Mouse (Mus musculus) hindbrain, embryonic 11.5 days (tissue): ENCODE measurements at regions not wholly inside any gene's neighbourhood (a gene's known extent, or its start where the extent isn't known, plus 50 kb on each side); places are given as distances from the start of the nearest gene placed in this dataset.

Source experiments
- ATAC-seq: fragments of 200-750 bp; cut with Nextera tagmentation; 2 replicates; pipeline ENCODE4 v1.8.0; 2017; ENCODE audit warnings: mild to moderate bottlenecking, moderate TSS enrichment, moderate library complexity; ENCODE audit not compliant: low FRiP score
- DNase-seq: peaks from one replicate; pipeline ENCODE4 v3.0.0-alpha.2; 2015; ENCODE audit warnings: low spot score
- H3K27ac ChIP-seq: fragments of 300-500 bp; sonication (generic); 2 replicates; pipeline ENCODE4 v1.5.1; 2014; ENCODE audit warnings: mild to moderate bottlenecking, low read depth, low read length
- H3K27me3 ChIP-seq: fragments of 300-500 bp; sonication (generic); 2 replicates; pipeline ENCODE4 v1.6.1; 2014; ENCODE audit warnings: mild to moderate bottlenecking, low read length, moderate library complexity, mixed read lengths; ENCODE audit not compliant: control insufficient read depth, insufficient read depth
- H3K36me3 ChIP-seq: fragments of 300-500 bp; sonication (generic); 2 replicates; pipeline ENCODE4 v1.6.1; 2014; ENCODE audit warnings: mild to moderate bottlenecking, low read length, moderate library complexity, mixed read lengths; ENCODE audit not compliant: control insufficient read depth, insufficient read depth
- H3K4me1 ChIP-seq: fragments of 300-500 bp; sonication (generic); replicated peaks from 2 replicates; pipeline ENCODE4 v1.6.1; 2014; ENCODE audit warnings: low read length, mixed read lengths; ENCODE audit not compliant: control insufficient read depth, insufficient read depth
- H3K4me2 ChIP-seq: fragments of 300-500 bp; sonication (generic); replicated peaks from 2 replicates; pipeline ENCODE4 v1.6.1; 2014; ENCODE audit warnings: mild to moderate bottlenecking, low read depth, low read length
- H3K4me3 ChIP-seq: fragments of 300-500 bp; sonication (generic); 2 replicates; pipeline ENCODE4 v1.5.1; 2014; ENCODE audit warnings: low read depth, low read length
- H3K9ac ChIP-seq: fragments of 300-500 bp; sonication (generic); 2 replicates; pipeline ENCODE4 v1.6.1; 2014; ENCODE audit warnings: low read depth, low read length
- H3K9me3 ChIP-seq: fragments of 300-500 bp; sonication (generic); 2 replicates; pipeline ENCODE4 v1.6.1; 2016; ENCODE audit warnings: low read length; ENCODE audit not compliant: control insufficient read depth
- WGBS: fragments of 180-500 bp; shearing (Covaris S2); extraction: QIAGEN DNeasy Blood & Tissue Kit; methylation state at CpG from one replicate; pipeline ENCODE4 v1.1.7; 2014; 5-methylcytosine and 5-hydroxymethylcytosine counted together

- H3K4me2 ChIP-seq = no peak overlapping the region
- no peak overlapping the region for H3K4me3 ChIP-seq
- DNase-seq (no peak), ATAC-seq (no peak)
- H3K4me1 ChIP-seq = no peaks in the 10 kb centered on the region
- no peaks in the 10 kb centered on the region for H3K36me3 ChIP-seq
- WGBS = 86% methylated on average over 6 of the region's 6 CpGs
- H3K9me3 ChIP-seq = no peaks in the 10 kb centered on the region
- no peak overlapping the region for H3K9ac ChIP-seq
- H3K27me3 ChIP-seq = no peaks in the 10 kb centered on the region
- no peak overlapping the region for H3K27ac ChIP-seq
Observed at GRCm38 (mm10) chr8:26855256-26855655, 121.9 kb upstream of the Zfp703 start.

GRCm38 (mm10) chr8:26864571-26864970 is 112.6 kb upstream of the Zfp703 start:
- Histone ChIP-seq H3K4me2 (no peak overlapping the region), H3K4me1 (no peaks in the 10 kb centered on the region), H3K36me3 (no peaks in the 10 kb centered on the region), H3K27me3 (no peaks in the 10 kb centered on the region), H3K9me3 (no peaks in the 10 kb centered on the region), H3K4me3 (no peak overlapping the region), H3K27ac (no peak overlapping the region), H3K9ac (no peak overlapping the region)
- 80% methylated on average over 2 of the region's 2 CpGs for WGBS
- no peak for DNase-seq
- no peak for ATAC-seq

- 71% methylated on average over 10 of the region's 10 CpGs for WGBS
- no peak overlapping the region for H3K27ac ChIP-seq
- no peaks in the 10 kb centered on the region for H3K27me3 ChIP-seq
- H3K4me2 ChIP-seq = no peak overlapping the region
- no peak for DNase-seq
- no peak overlapping the region for H3K4me3 ChIP-seq
- no peaks in the 10 kb centered on the region for H3K9me3 ChIP-seq
- H3K4me1 ChIP-seq = no peaks in the 10 kb centered on the region
- H3K36me3 ChIP-seq = no peaks in the 10 kb centered on the region
- no peak for ATAC-seq
- no peak overlapping the region for H3K9ac ChIP-seq
Observed at GRCm38 (mm10) chr8:26864971-26865370, 112.2 kb upstream of the Zfp703 start.

GRCm38 (mm10) chr8:26868101-26868848 is 108.8 kb upstream of the Zfp703 start:
- WGBS = 51% methylated on average over 6 of the region's 6 CpGs
- ATAC-seq = no peak
- peaks cover 4% of the 10 kb centered on the region; the same call in 1 of the 2 replicates for H3K9me3 ChIP-seq

GRCm38 (mm10) chr8:26868849-26869110 is 108.3 kb upstream of the Zfp703 start:
- 68% methylated on average over 2 of the region's 2 CpGs for WGBS
- Histone ChIP-seq H3K9ac (no peak overlapping the region), H3K4me3 (no peak overlapping the region), H3K9me3 (peaks cover 4% of the 10 kb centered on the region; the same call in 1 of the 2 replicates), H3K27ac (no peak overlapping the region), H3K36me3 (no peaks in the 10 kb centered on the region), H3K27me3 (no peaks in the 10 kb centered on the region), H3K4me2 (no peak overlapping the region), H3K4me1 (no peaks in the 10 kb centered on the region)
- DNase-seq (no peak), ATAC-seq (no peak)

More at GRCm38 (mm10) chr8:26868101-26868848, 108.8 kb upstream of the Zfp703 start:
- Histone ChIP-seq H3K27me3 (no peaks in the 10 kb centered on the region), H3K36me3 (no peaks in the 10 kb centered on the region), H3K4me2 (no peak overlapping the region), H3K4me1 (no peaks in the 10 kb centered on the region), H3K9ac (no peak overlapping the region), H3K27ac (no peak overlapping the region), H3K4me3 (no peak overlapping the region)
- no peak for DNase-seq

GRCm38 (mm10) chr8:26871838-26872237 is 105.3 kb upstream of the Zfp703 start:
- H3K4me1 ChIP-seq = no peaks in the 10 kb centered on the region
- H3K4me3 ChIP-seq = no peak overlapping the region
- H3K9ac ChIP-seq = no peak overlapping the region
- DNase-seq = no peak
- WGBS = 93% methylated on average over 7 of the region's 7 CpGs
- no peak overlapping the region for H3K27ac ChIP-seq
- H3K27me3 ChIP-seq = no peaks in the 10 kb centered on the region
- no peak for ATAC-seq
- no peak overlapping the region for H3K4me2 ChIP-seq
- no peaks in the 10 kb centered on the region for H3K36me3 ChIP-seq
- H3K9me3 ChIP-seq = peaks cover 4% of the 10 kb centered on the region; the same call in 1 of the 2 replicates

GRCm38 (mm10) chr8:26872382-26872781 is 104.7 kb upstream of the Zfp703 start:
- Histone ChIP-seq H3K4me2 (no peak overlapping the region), H3K36me3 (no peaks in the 10 kb centered on the region), H3K4me1 (no peaks in the 10 kb centered on the region), H3K27me3 (no peaks in the 10 kb centered on the region), H3K9ac (no peak overlapping the region), H3K9me3 (peaks cover 4% of the 10 kb centered on the region; the same call in 1 of the 2 replicates), H3K4me3 (no peak overlapping the region), H3K27ac (no peak overlapping the region)
- 82% methylated on average over 3 of the region's 3 CpGs for WGBS
- no peak for DNase-seq
- no peak for ATAC-seq

GRCm38 (mm10) chr8:26872815-26873214 is 104.3 kb upstream of the Zfp703 start:
- Histone ChIP-seq H3K9me3 (peaks cover 4% of the 10 kb centered on the region; the same call in 1 of the 2 replicates), H3K27me3 (no peaks in the 10 kb centered on the region), H3K36me3 (no peaks in the 10 kb centered on the region), H3K27ac (no peak overlapping the region), H3K4me1 (no peaks in the 10 kb centered on the region), H3K9ac (no peak overlapping the region), H3K4me2 (no peak overlapping the region), H3K4me3 (no peak overlapping the region)
- DNase-seq = no peak
- no peak for ATAC-seq
- 64% methylated on average over 8 of the region's 8 CpGs for WGBS

GRCm38 (mm10) chr8:26880177-26880576 is 96.9 kb upstream of the Zfp703 start:
- Histone ChIP-seq H3K9ac (no peak overlapping the region), H3K36me3 (no peaks in the 10 kb centered on the region), H3K4me2 (no peak overlapping the region), H3K27me3 (no peaks in the 10 kb centered on the region), H3K4me1 (no peaks in the 10 kb centered on the region), H3K27ac (no peak overlapping the region), H3K9me3 (no peaks in the 10 kb centered on the region), H3K4me3 (no peak overlapping the region)
- ATAC-seq (no peak), DNase-seq (no peak)
- 77% methylated on average over 7 of the region's 7 CpGs for WGBS
